Mouse (Mus musculus) embryonic facial prominence, embryonic 12.5 days (tissue): Measurements from ENCODE around the gene Kmt2c. TPM values are rescaled to one million over a fixed set of nuclear protein-coding genes. Genes with fewer than 3 reads are reported as not detected.
"Not testable (repeated sequence)": the region's sequence is repeated elsewhere in the genome, so short reads cannot be mapped to it uniquely, and the experiment has no call there.

Experiments
- ATAC-seq: fragments of 200-750 bp; cut with Nextera tagmentation; 2 replicates; pipeline ENCODE4 v1.8.0; 2017; ENCODE audit not compliant: insufficient number of reproducible peaks, insufficient read depth, low FRiP score, low TSS enrichment
- H3K27ac ChIP-seq: fragments of 300-500 bp; sonication (generic); 2 replicates; pipeline ENCODE4 v1.5.1; 2016; ENCODE audit warnings: mild to moderate bottlenecking
- H3K27me3 ChIP-seq: fragments of 300-500 bp; sonication (generic); 2 replicates; pipeline ENCODE4 v1.6.1; 2016; ENCODE audit warnings: mild to moderate bottlenecking, moderate library complexity
- H3K36me3 ChIP-seq: fragments of 300-500 bp; sonication (generic); 2 replicates; pipeline ENCODE4 v1.6.1; 2016; ENCODE audit warnings: mild to moderate bottlenecking
- H3K4me1 ChIP-seq: fragments of 300-500 bp; sonication (generic); 2 replicates; pipeline ENCODE4 v1.6.1; 2016
- H3K4me2 ChIP-seq: fragments of 300-500 bp; sonication (generic); replicated peaks from 2 replicates; pipeline ENCODE4 v1.6.1; 2016; ENCODE audit warnings: mild to moderate bottlenecking, moderate library complexity
- H3K4me3 ChIP-seq: fragments of 300-500 bp; sonication (generic); 2 replicates; pipeline ENCODE4 v1.5.1; 2016; ENCODE audit warnings: mild to moderate bottlenecking
- H3K9ac ChIP-seq: fragments of 300-500 bp; sonication (generic); 2 replicates; pipeline ENCODE4 v1.6.1; 2016; ENCODE audit warnings: mild to moderate bottlenecking, moderate library complexity
- H3K9me3 ChIP-seq: fragments of 300-500 bp; sonication (generic); 2 replicates; pipeline ENCODE4 v1.6.1; 2016; ENCODE audit warnings: mild to moderate bottlenecking, moderate library complexity
- WGBS: fragments of 180-500 bp; shearing (Covaris S2); methylation state at CpG from one replicate; pipeline ENCODE4 v1.1.7; 2016; 5-methylcytosine and 5-hydroxymethylcytosine counted together
- polyA plus RNA-seq: library from polyadenylated mRNA; unstranded; fragments of >200 nt; fragmentation: Nextera tagmentation; extraction: Ambion mirVana; gene quantifications from 2 replicates; pipeline ENCODE4 v1.2.1, GENCODE M21; 2016

Kmt2c gene
- polyA plus RNA-seq, 1 experiment from 2014 or later: 19.1 TPM

DNA sequence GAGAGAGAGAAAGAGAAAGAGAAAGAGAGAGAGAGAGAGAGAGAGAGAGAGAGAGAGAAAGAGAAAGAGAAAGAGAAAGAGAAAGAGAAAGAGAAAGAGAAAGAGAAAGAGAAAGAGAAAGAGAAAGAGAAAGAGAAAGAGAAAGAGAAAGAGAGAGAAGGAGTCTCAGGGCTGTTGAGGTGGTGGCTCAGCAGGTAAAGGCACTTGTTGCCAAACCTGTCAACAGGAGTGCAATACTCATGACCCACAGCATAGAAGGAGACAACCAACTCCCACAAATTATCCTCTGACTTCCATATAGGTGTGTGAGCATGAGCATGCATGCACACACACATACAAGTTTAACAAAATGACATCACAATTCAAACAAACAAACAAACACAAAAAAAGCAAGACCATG lies 43.2 kb downstream of the Kmt2c start:
- ATAC-seq, H3K4me3 ChIP-seq, H3K4me2 ChIP-seq, H3K27me3 ChIP-seq, H3K9me3 ChIP-seq, H3K9ac ChIP-seq, H3K36me3 ChIP-seq, H3K4me1 ChIP-seq, H3K27ac ChIP-seq: not testable (repeated sequence)

DNA sequence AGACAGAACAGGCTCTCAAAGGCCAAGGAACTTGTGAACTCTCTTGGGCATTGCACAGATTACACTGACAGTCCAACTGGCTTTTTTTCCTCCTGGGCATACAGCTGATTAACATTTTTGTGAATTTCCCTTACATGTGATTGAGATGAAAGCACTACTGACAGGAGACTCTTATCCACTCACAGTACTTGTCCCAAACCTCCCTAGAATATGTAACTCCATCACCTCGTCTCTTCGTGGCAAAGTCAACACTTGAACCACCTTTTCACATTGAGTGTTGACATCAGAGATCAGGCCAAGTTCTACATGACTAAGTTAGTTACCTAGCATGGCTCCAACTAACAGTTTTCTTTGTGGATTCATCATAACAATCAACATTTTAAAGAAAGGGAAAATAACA lies 45.9 kb downstream of the Kmt2c start:
- Histone ChIP-seq H3K27me3 (no peaks in the 10 kb centered on the region), H3K4me1 (no peaks in the 10 kb centered on the region), H3K4me3 (no peak overlapping the region), H3K27ac (no peak overlapping the region), H3K9me3 (no peaks in the 10 kb centered on the region), H3K9ac (no peak overlapping the region), H3K36me3 (no peaks in the 10 kb centered on the region), H3K4me2 (no peak overlapping the region)
- no peak for ATAC-seq
- 80% methylated on average over 2 of the region's 2 CpGs for WGBS

DNA sequence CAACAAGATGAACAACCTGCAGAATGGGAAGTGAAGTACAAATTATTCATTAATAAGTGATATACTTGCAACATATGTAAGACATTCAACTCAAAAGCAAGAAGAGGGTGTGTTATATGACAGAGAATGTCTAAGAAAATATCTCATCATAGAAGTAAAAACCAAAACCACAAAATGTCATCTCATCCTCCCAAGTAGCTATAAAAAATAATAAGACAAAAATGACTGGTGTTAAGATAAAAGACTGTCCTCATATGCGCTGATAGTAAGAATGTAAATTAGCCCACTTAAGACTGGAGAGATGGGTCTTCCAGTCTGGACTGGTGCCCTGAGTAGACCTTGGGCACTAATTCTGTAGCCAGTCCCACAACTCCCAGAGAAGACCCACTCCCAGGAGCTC lies 61.1 kb downstream of the Kmt2c start:
- H3K9ac ChIP-seq: no peak overlapping the region
- no peaks in the 10 kb centered on the region for H3K9me3 ChIP-seq
- H3K27me3 ChIP-seq: no peaks in the 10 kb centered on the region
- no peaks in the 10 kb centered on the region for H3K4me1 ChIP-seq
- no peak overlapping the region for H3K4me3 ChIP-seq
- WGBS: 100% methylated on average over 1 of the region's 1 CpGs
- no peaks in the 10 kb centered on the region for H3K36me3 ChIP-seq
- no peak overlapping the region for H3K27ac ChIP-seq
- no peak overlapping the region for H3K4me2 ChIP-seq
- no peak for ATAC-seq

DNA sequence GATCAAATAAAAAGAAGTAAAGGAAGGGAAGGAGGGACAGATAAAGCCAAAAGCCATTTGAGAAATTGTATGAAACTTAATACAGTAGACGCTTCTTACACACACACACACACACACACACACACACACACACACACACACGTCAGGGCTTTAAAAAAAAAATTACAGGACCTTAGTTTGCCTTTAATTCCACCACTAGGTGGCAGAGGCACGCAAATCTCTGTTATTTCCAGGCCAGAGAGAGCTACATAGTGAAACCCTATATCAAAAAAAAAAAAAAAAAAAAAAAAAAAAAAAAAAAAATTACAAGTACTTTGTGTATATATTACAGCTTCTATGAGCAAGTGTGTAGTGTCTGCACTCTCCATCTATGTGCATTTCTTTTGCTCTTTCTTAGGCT lies 62.5 kb downstream of the Kmt2c start:
- no peak for ATAC-seq
- H3K4me2 ChIP-seq: no peak overlapping the region
- H3K4me1 ChIP-seq: no peaks in the 10 kb centered on the region
- H3K9ac ChIP-seq: no peak overlapping the region
- no peaks in the 10 kb centered on the region for H3K9me3 ChIP-seq
- H3K27me3 ChIP-seq: no peaks in the 10 kb centered on the region
- H3K27ac ChIP-seq: no peak overlapping the region
- no peak overlapping the region for H3K4me3 ChIP-seq
- 12% methylated on average over 3 of the region's 3 CpGs for WGBS
- H3K36me3 ChIP-seq: no peaks in the 10 kb centered on the region

DNA sequence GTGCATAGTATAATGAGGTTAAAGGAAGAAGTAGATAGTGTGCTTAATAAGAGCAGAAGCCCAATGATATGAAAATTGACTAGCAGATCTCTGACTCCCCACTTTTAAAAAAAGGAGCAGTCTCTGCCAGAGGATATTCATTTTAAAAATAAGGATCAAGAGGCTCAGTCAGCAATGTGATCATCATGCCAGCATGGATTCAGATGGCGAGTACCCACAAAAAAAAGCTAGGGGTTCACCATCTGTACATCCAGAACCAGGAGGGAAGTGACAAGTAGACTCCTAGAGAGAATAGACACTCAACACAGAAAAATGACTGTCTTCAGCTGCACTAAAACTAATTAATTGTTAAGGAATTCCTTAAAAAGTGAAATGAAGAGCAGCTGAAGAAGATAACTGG lies 76.0 kb downstream of the Kmt2c start:
- no peak for ATAC-seq
- Histone ChIP-seq H3K4me3 (no peak overlapping the region), H3K27ac (no peak overlapping the region), H3K4me2 (no peak overlapping the region), H3K9me3 (no peaks in the 10 kb centered on the region), H3K4me1 (no peaks in the 10 kb centered on the region), H3K36me3 (no peaks in the 10 kb centered on the region), H3K27me3 (no peaks in the 10 kb centered on the region), H3K9ac (no peak overlapping the region)
- WGBS: 80% methylated on average over 1 of the region's 1 CpGs

DNA sequence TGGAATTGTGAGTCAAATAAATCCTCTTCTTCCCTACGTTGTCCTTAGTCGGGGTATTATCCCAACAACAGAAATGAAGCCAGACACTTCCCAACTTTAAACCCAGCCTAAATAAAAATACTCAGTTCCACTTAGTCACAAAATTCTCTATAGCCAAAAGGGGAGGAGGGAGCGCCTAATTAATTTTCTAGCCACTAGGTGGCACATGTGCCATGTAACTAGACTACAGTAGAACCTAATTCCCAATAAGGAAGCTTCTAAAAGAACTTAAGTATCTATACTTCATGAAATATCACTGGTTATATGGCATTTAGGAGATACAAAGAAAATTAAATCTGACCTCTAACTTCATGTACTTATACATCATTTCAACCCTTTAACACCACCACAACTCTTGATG lies 78.0 kb downstream of the Kmt2c start:
- Histone ChIP-seq H3K4me3 (no peak overlapping the region), H3K9me3 (no peaks in the 10 kb centered on the region), H3K36me3 (no peaks in the 10 kb centered on the region), H3K4me2 (no peak overlapping the region), H3K9ac (no peak overlapping the region), H3K27me3 (no peaks in the 10 kb centered on the region), H3K4me1 (no peaks in the 10 kb centered on the region), H3K27ac (no peak overlapping the region)
- 41% methylated on average over 3 of the region's 3 CpGs for WGBS
- ATAC-seq: no peak

DNA sequence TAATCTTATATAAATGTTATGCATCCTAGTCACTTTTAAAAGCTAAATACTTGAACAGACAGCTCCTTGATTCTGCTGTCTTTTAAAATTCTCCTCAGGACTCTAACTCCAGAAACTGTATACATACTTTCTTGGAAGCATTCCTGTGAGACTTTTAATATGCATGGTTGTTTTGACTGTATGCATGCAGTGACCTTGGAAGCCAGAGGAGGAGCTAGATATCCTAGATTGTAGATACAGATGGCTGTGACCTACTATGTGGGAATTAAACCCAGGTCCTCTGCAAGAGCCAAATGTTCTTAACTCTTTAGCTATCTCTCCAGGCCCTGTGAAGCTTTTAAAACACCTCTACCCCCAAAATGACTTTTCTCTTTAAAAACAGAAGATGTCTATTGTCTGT lies 83.2 kb downstream of the Kmt2c start:
- H3K27ac ChIP-seq: no peak overlapping the region
- H3K36me3 ChIP-seq: 0 out of 2 replicates have a peak, but pooled peaks cover 5% of the 10 kb centered on the region
- H3K4me2 ChIP-seq: no peak overlapping the region
- no peak overlapping the region for H3K4me3 ChIP-seq
- no peaks in the 10 kb centered on the region for H3K9me3 ChIP-seq
- H3K27me3 ChIP-seq: no peaks in the 10 kb centered on the region
- no peak for ATAC-seq
- no peak overlapping the region for H3K9ac ChIP-seq
- no peaks in the 10 kb centered on the region for H3K4me1 ChIP-seq

DNA sequence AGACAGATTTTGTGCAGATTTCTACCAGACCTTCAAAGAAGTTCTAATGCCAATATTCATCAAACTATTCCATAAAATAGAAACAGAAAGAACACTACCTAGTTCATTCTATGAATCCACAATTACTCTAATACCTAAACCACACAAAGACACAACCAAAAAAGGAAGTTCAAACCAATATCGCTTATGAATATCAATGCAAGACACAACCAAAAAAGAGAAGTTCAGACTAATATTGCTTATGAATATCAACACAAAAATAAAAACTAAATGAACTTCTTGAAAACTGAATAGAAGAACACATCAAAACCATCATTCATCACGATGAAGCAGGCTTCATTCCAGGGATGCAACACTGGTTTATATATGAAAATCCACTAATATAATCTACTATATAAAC lies 101.9 kb downstream of the Kmt2c start:
- 85% methylated on average over 2 of the region's 2 CpGs for WGBS
- no peak for ATAC-seq
- Histone ChIP-seq H3K4me2 (no peak overlapping the region), H3K27me3 (no peaks in the 10 kb centered on the region), H3K9me3 (no peaks in the 10 kb centered on the region), H3K4me1 (no peaks in the 10 kb centered on the region), H3K36me3 (peaks cover 13% of the 10 kb centered on the region; the same call in 1 of the 2 replicates), H3K9ac (no peak overlapping the region), H3K27ac (no peak overlapping the region), H3K4me3 (no peak overlapping the region)

DNA sequence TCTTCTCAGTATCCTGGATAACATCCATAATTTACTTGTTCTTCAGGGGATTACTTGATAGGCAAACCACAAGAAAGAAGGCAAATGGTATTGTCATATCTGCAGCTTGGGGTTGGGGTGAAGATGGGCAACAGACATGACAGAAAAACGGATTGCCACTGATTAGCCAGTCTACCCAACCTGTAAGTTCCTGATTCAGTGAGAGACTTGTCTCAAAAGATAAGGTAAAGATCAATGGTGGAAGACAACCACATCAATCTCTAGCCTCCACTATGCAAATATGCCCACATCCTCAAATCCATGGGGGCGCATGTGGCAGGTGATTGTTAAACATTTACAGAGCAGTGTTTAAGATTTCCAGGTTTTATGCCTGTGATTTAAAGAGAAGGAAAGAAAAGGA lies 105.9 kb downstream of the Kmt2c start:
- Histone ChIP-seq H3K9me3 (no peaks in the 10 kb centered on the region), H3K27ac (no peak overlapping the region), H3K4me3 (no peak overlapping the region), H3K27me3 (no peaks in the 10 kb centered on the region), H3K9ac (no peak overlapping the region), H3K4me2 (no peak overlapping the region), H3K36me3 (0 out of 2 replicates have a peak, but pooled peaks cover 5% of the 10 kb centered on the region), H3K4me1 (no peaks in the 10 kb centered on the region)
- 90% methylated on average over 2 of the region's 2 CpGs for WGBS
- ATAC-seq: no peak

DNA sequence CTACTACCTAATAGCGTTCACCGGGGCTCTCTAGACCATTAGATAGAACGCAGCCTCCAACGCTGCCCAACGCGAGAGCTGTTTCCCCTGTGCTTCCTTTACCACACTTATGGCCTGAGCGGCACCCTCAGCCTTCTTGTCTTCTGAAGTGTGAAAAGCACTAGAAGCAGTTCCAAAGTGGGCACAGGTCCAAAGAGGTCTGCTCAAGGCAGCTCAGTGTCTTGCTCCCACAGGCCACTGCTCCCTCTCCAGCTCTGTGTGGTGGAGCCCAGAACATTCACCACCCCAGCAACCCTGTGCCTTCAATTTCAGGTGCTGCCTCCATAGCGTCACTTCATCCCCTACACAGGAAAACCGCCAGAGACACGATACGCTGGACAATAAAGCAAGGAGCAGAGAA lies 115.0 kb downstream of the Kmt2c start:
- Histone ChIP-seq H3K9ac (no peak overlapping the region), H3K9me3 (no peaks in the 10 kb centered on the region), H3K36me3 (0 out of 2 replicates have a peak, but pooled peaks cover 2% of the 10 kb centered on the region), H3K27ac (no peak overlapping the region), H3K4me3 (no peak overlapping the region), H3K4me2 (no peak overlapping the region), H3K4me1 (no peaks in the 10 kb centered on the region), H3K27me3 (no peaks in the 10 kb centered on the region)
- no peak for ATAC-seq
- WGBS: 81% methylated on average over 11 of the region's 11 CpGs

DNA sequence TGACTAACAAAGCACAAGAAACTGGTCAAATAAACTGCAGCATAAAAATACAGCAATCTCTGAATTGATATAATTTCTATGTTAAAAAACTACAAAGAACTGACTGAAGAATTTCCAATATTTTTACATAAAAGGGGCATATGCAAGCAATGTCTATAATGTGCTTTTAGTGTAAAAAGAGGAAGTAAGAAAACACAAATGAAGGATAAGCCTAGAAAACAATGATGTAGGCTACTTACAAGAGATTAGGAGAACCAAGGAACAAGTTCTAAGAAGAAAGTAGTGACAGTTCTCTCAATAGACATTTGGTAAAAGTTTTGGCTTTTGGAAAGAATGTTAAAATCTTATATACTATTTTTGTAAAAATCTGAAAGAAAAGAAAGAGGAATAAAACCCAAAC lies 119.4 kb downstream of the Kmt2c start:
- no peaks in the 10 kb centered on the region for H3K27me3 ChIP-seq
- H3K9ac ChIP-seq: no peak overlapping the region
- no peak overlapping the region for H3K4me2 ChIP-seq
- H3K36me3 ChIP-seq: 0 out of 2 replicates have a peak, but pooled peaks cover 2% of the 10 kb centered on the region
- ATAC-seq: no peak
- no peak overlapping the region for H3K4me3 ChIP-seq
- H3K4me1 ChIP-seq: no peaks in the 10 kb centered on the region
- no peaks in the 10 kb centered on the region for H3K9me3 ChIP-seq
- H3K27ac ChIP-seq: no peak overlapping the region

DNA sequence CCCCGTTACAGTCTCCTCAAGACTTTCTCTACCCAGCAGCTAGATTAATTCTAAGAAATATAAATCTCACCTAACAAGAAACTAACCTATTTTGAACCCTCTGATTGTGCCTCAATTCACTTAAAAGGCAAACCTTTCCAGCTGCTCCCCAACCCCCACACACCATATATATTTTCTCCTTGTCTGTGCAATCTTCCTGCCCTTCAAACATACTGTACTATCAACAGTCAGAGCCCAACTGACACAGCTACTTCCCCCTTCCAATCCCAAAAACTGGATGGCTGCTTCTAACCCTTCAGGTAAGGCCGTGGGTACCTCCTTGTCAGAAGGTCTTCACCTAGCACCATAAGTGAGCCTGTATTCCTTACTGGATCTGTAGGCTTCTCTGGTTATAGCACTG lies 130.2 kb downstream of the Kmt2c start:
- no peak for ATAC-seq
- WGBS: 94% methylated on average over 2 of the region's 2 CpGs
- no peaks in the 10 kb centered on the region for H3K4me1 ChIP-seq
- no peak overlapping the region for H3K27ac ChIP-seq
- H3K4me3 ChIP-seq: no peak overlapping the region
- no peaks in the 10 kb centered on the region for H3K27me3 ChIP-seq
- H3K4me2 ChIP-seq: no peak overlapping the region
- no peak overlapping the region for H3K9ac ChIP-seq
- H3K9me3 ChIP-seq: no peaks in the 10 kb centered on the region
- H3K36me3 ChIP-seq: peaks cover 3% of the 10 kb centered on the region; the same call in 1 of the 2 replicates

DNA sequence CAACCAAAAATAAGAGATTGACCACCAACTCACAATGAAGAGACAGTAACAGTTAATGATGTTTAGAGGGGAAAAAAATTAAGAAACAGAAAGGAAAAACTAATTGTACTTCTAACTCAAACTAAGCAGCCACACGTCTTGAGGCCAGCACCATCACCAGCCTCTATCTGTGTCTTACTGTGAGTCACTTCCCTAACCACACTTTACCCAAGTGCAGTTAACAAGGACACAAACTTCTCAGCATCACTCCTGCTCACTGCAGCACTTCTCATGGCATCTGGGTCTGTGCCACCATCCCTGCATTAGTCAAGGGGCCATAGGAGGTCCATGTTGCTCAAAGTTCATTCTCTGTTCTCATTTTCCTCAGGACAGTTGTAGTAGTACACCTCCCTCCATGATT lies 131.5 kb downstream of the Kmt2c start:
- Histone ChIP-seq H3K4me1 (no peaks in the 10 kb centered on the region), H3K27me3 (no peaks in the 10 kb centered on the region), H3K9ac (no peak overlapping the region), H3K36me3 (0 out of 2 replicates have a peak, but pooled peaks cover 2% of the 10 kb centered on the region), H3K9me3 (no peaks in the 10 kb centered on the region), H3K4me2 (no peak overlapping the region), H3K4me3 (no peak overlapping the region), H3K27ac (no peak overlapping the region)
- 87% methylated on average over 1 of the region's 1 CpGs for WGBS
- no peak for ATAC-seq
